Mouse (Mus musculus) intestine, postnatal 0 days (tissue): Measurements from ENCODE around the gene Vav2. TPM values are rescaled to one million over a fixed set of nuclear protein-coding genes. Genes with fewer than 3 reads are reported as not detected.

Experiments
- ATAC-seq: fragments of 200-750 bp; cut with Nextera tagmentation; 2 replicates; pipeline ENCODE4 v1.8.0; 2017; ENCODE audit warnings: mild to moderate bottlenecking, moderate TSS enrichment, moderate library complexity
- H3K27ac ChIP-seq: fragments of 300-500 bp; sonication (generic); 2 replicates; pipeline ENCODE4 v1.5.1; 2014; ENCODE audit warnings: mild to moderate bottlenecking, low read depth, low read length, moderate library complexity
- H3K27me3 ChIP-seq: fragments of 300-500 bp; sonication (generic); replicated peaks from 2 replicates; pipeline ENCODE4 v1.6.1; 2014; ENCODE audit warnings: low read length, mixed read lengths; ENCODE audit not compliant: control insufficient read depth, insufficient read depth
- H3K36me3 ChIP-seq: fragments of 300-500 bp; sonication (generic); 2 replicates; pipeline ENCODE4 v1.6.1; 2014; ENCODE audit warnings: mild to moderate bottlenecking, moderate library complexity; ENCODE audit not compliant: control insufficient read depth, insufficient read depth
- H3K4me1 ChIP-seq: fragments of 300-500 bp; sonication (generic); replicated peaks from 2 replicates; pipeline ENCODE4 v1.6.1; 2014; ENCODE audit warnings: antibody characterized with exemption, low read length, mixed read lengths; ENCODE audit not compliant: control insufficient read depth, insufficient read depth
- H3K4me2 ChIP-seq: fragments of 300-500 bp; sonication (generic); replicated peaks from 2 replicates; pipeline ENCODE4 v1.6.1; 2014; ENCODE audit warnings: low read depth, mild to moderate bottlenecking, moderate library complexity
- H3K4me3 ChIP-seq: fragments of 300-500 bp; sonication (generic); 2 replicates; pipeline ENCODE4 v1.5.1; 2014; ENCODE audit warnings: low read depth, low read length
- H3K9ac ChIP-seq: fragments of 300-500 bp; sonication (generic); 2 replicates; pipeline ENCODE4 v1.6.1; 2014; ENCODE audit warnings: mild to moderate bottlenecking, low read depth, low read length
- H3K9me3 ChIP-seq: fragments of 300-500 bp; sonication (generic); 2 replicates; pipeline ENCODE4 v1.6.1; 2016; ENCODE audit warnings: mixed run types; ENCODE audit not compliant: control insufficient read depth
- CTCF ChIP-seq: sonication (generic); IDR thresholded peaks from 2 replicates; pipeline ENCODE4 v1.5.1; 2016; ENCODE audit warnings: low read depth, mild to moderate bottlenecking, control low read depth, antibody characterized with exemption, moderate library complexity
- WGBS: fragments of 180-500 bp; shearing (Covaris S2); extraction: QIAGEN DNeasy Blood & Tissue Kit; methylation state at CpG from one replicate; pipeline ENCODE4 v1.1.7; 2014; 5-methylcytosine and 5-hydroxymethylcytosine counted together
- polyA plus RNA-seq: library from polyadenylated mRNA; unstranded; fragments of >200 nt; fragmentation: Nextera tagmentation; extraction: Ambion mirVana; gene quantifications from 2 replicates; pipeline ENCODE4 v1.2.1, GENCODE M21; 2015

The Vav2 gene
- polyA plus RNA-seq, 1 experiment from 2014 or later = 5.4 TPM

DNA sequence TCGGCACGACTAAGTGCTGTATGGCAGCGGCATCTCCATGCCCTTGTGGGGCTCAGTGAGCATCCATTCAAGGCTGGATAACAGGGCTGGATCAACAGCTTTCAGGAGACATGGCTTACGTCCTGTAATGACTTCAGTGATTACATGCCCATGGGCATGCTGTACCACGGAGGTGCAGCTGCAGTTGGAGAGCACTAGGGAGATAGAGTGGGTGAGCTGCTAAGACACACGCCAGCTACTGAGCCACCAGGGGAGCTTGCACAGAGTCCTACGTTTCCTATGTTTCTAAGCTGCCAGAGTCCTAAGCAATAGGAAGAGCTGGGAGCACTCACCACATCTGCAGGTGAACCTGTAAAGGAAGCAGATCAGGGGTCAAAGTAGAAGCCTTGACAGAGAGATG lies 148.0 kb downstream of the Vav2 start:
- Histone ChIP-seq H3K4me2 (no peak overlapping the region), H3K4me1 (no peaks in the 10 kb centered on the region), H3K9ac (no peak overlapping the region), H3K9me3 (no peaks in the 10 kb centered on the region), H3K27ac (no peak overlapping the region), H3K4me3 (no peak overlapping the region), H3K27me3 (no peaks in the 10 kb centered on the region), H3K36me3 (peaks cover 46% of the 10 kb centered on the region; the same call in 1 of the 2 replicates)
- no peak for ATAC-seq
- no peak for TF ChIP-seq CTCF
- 96% methylated on average over 7 of the region's 7 CpGs for WGBS

- Histone ChIP-seq H3K36me3 (peaks cover 58% of the 10 kb centered on the region), H3K27me3 (no peaks in the 10 kb centered on the region), H3K9ac (no peak overlapping the region), H3K4me2 (no peak overlapping the region), H3K27ac (no peak overlapping the region), H3K9me3 (no peaks in the 10 kb centered on the region), H3K4me3 (no peak overlapping the region), H3K4me1 (no peaks in the 10 kb centered on the region)
- no peak for ATAC-seq
- TF ChIP-seq CTCF = no peak
- WGBS = 71% methylated on average over 2 of the region's 2 CpGs
Measured at GRCm38 (mm10) chr2:27268325-27268724, 158.5 kb downstream of the Vav2 start.

DNA sequence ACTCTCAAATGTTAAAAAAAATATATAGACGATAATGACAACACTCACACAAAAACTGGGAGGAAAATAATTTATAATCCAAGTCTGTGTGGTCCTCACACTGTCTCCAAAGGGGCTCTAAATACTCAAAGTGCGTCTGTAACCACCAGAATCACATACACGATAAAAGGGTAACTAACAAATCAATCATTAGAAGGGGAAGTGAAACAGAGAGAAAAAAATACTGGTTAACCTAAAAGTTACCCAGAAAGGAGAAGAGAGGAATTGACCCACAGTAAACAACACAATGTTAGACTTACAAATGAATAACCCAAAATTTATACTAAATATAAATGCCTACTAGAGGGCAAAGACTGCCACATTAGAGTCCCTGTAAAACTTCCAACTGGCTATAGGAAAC lies 161.0 kb downstream of the Vav2 start:
- WGBS = 75% methylated on average over 3 of the region's 3 CpGs
- H3K27me3 ChIP-seq = no peaks in the 10 kb centered on the region
- H3K4me3 ChIP-seq = no peak overlapping the region
- no peak overlapping the region for H3K9ac ChIP-seq
- H3K27ac ChIP-seq = no peak overlapping the region
- H3K4me2 ChIP-seq = no peak overlapping the region
- no peaks in the 10 kb centered on the region for H3K9me3 ChIP-seq
- ATAC-seq = no peak
- H3K4me1 ChIP-seq = no peaks in the 10 kb centered on the region
- H3K36me3 ChIP-seq = peaks cover 55% of the 10 kb centered on the region
- no peak for TF ChIP-seq CTCF

- Histone ChIP-seq H3K9me3 (no peaks in the 10 kb centered on the region), H3K27ac (no peak overlapping the region), H3K36me3 (peaks cover 33% of the 10 kb centered on the region; the same call in 1 of the 2 replicates), H3K4me3 (no peak overlapping the region), H3K4me1 (no peaks in the 10 kb centered on the region), H3K4me2 (no peak overlapping the region), H3K27me3 (no peaks in the 10 kb centered on the region), H3K9ac (0 out of 2 replicates have a peak overlapping the region, but pooled peaks have one; percentile 11)
- 87% methylated on average over 4 of the region's 4 CpGs for WGBS
- no peak for ATAC-seq
- TF ChIP-seq CTCF = no peak
Measured at GRCm38 (mm10) chr2:27262984-27263383, 163.8 kb downstream of the Vav2 start.

GRCm38 (mm10) chr2:27251434-27251833 lies 175.4 kb downstream of the Vav2 start:
- no peaks in the 10 kb centered on the region for H3K36me3 ChIP-seq
- ATAC-seq = no peak

GRCm38 (mm10) chr2:27248211-27248610 lies 178.6 kb downstream of the Vav2 start, which contains the start of gene Sardh:
Sardh (minus strand) TSS chr2:27248337.
- no peak within 1 kb of the TSS for H3K4me3 ChIP-seq
- 68% methylated on average over 2 of the region's 2 CpGs for WGBS
- no peaks in the 10 kb centered on the region for H3K36me3 ChIP-seq
- no peak within 1 kb of the TSS for H3K9ac ChIP-seq
- ATAC-seq = peak; percentile 63; the same call in 1 of the 2 replicates
- H3K27ac ChIP-seq = 0 out of 2 replicates have a peak within 1 kb of the TSS, but pooled peaks have one; percentile 15
- no peak for TF ChIP-seq CTCF
- no peaks in the 10 kb centered on the region for H3K27me3 ChIP-seq
- peak within 1 kb of the TSS; percentile 28; the same call in 1 of the 2 replicates for H3K4me2 ChIP-seq
- H3K9me3 ChIP-seq = no peaks in the 10 kb centered on the region
- peaks cover 6% of the 10 kb centered on the region; the same call in 1 of the 2 replicates for H3K4me1 ChIP-seq

More at GRCm38 (mm10) chr2:27251434-27251833, 175.4 kb downstream of the Vav2 start:
- Histone ChIP-seq H3K27ac (no peak overlapping the region), H3K4me2 (no peak overlapping the region), H3K4me1 (peaks cover 6% of the 10 kb centered on the region; the same call in 1 of the 2 replicates), H3K9me3 (no peaks in the 10 kb centered on the region), H3K27me3 (no peaks in the 10 kb centered on the region), H3K9ac (no peak overlapping the region), H3K4me3 (no peak overlapping the region)
- TF ChIP-seq CTCF = peak; percentile 40
